Mouse (Mus musculus) heart, embryonic 12.5 days (tissue): Measurements from ENCODE around the gene Fam189a2. TPM values are rescaled to one million over a fixed set of nuclear protein-coding genes. Genes with fewer than 3 reads are reported as not detected.

Source experiments
- ATAC-seq: fragments of 200-750 bp; cut with Nextera tagmentation; 2 replicates; pipeline ENCODE4 v1.8.0; 2017; ENCODE audit warnings: moderate TSS enrichment, moderate library complexity; ENCODE audit not compliant: insufficient number of reproducible peaks, low FRiP score
- H3K27ac ChIP-seq: fragments of 300-500 bp; sonication (generic); 2 replicates; pipeline ENCODE4 v1.5.1; 2016; ENCODE audit warnings: mild to moderate bottlenecking, moderate library complexity; ENCODE audit not compliant: poor library complexity, severe bottlenecking
- H3K27me3 ChIP-seq: fragments of 300-500 bp; sonication (generic); replicated peaks from 2 replicates; pipeline ENCODE4 v1.6.1; 2016; ENCODE audit warnings: mild to moderate bottlenecking, moderate library complexity
- H3K36me3 ChIP-seq: fragments of 300-500 bp; sonication (generic); 2 replicates; pipeline ENCODE4 v1.6.1; 2016; ENCODE audit warnings: mild to moderate bottlenecking, moderate library complexity
- H3K4me1 ChIP-seq: fragments of 300-500 bp; sonication (generic); replicated peaks from 2 replicates; pipeline ENCODE4 v1.6.1; 2016; ENCODE audit warnings: mild to moderate bottlenecking
- H3K4me2 ChIP-seq: fragments of 300-500 bp; sonication (generic); 2 replicates; pipeline ENCODE4 v1.6.1; 2016; ENCODE audit warnings: mild to moderate bottlenecking, moderate library complexity
- H3K4me3 ChIP-seq: fragments of 300-500 bp; sonication (generic); 2 replicates; pipeline ENCODE4 v1.5.1; 2016; ENCODE audit warnings: mild to moderate bottlenecking
- H3K9ac ChIP-seq: fragments of 300-500 bp; sonication (generic); 2 replicates; pipeline ENCODE4 v1.6.1; 2016; ENCODE audit warnings: mild to moderate bottlenecking, moderate library complexity
- H3K9me3 ChIP-seq: fragments of 300-500 bp; sonication (generic); replicated peaks from 2 replicates; pipeline ENCODE4 v1.6.1; 2016; ENCODE audit warnings: mild to moderate bottlenecking, moderate library complexity
- WGBS: fragments of 180-500 bp; shearing (Covaris S2); methylation state at CpG from one replicate; pipeline ENCODE4 v1.1.7; 2016; 5-methylcytosine and 5-hydroxymethylcytosine counted together
- polyA plus RNA-seq: library from polyadenylated mRNA; unstranded; fragments of >200 nt; fragmentation: Nextera tagmentation; extraction: Ambion mirVana; gene quantifications from 2 replicates; pipeline ENCODE4 v1.2.1, GENCODE M21; 2016

The Fam189a2 gene
- polyA plus RNA-seq, 1 experiment from 2014 or later, result 4.8 TPM

DNA sequence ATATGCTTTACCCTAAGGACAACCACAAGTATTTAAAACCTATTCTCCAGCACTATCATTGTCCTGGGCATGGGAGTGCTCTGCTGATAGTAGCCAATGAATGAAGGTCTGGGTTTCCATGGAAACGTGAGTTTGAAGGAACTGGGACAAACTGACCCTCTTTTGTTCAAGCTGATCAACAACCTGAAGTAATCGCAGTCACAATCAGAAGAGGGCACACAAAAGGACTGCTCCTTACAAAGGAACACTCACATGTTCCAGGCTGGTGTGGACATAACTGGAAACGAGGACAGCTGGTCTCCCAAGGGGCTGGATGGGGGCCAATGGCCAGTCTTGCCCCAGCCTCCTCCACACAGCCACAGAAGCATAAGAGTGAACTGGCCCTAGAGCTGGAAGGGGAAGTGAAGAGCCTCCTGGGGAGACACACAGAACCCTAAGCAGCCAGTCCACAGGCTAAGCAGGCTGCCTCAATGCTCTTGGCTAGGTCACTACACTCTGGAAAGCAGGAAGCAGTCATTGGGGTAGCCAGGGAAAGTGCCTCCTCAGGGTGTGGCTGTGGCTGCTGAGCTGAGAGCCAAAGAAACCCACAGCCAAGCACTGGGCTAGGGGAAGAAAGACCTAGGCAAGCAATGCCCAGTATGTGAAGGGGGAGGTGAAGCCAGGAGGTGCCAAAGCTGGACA, 14.0 kb downstream of the Fam189a2 start:
- 41% methylated on average over 3 of the region's 3 CpGs for WGBS
- Histone ChIP-seq H3K9me3 (peaks cover 4% of the 10 kb centered on the region; the same call in 1 of the 2 replicates), H3K9ac (no peak overlapping the region), H3K4me3 (no peak overlapping the region), H3K4me2 (no peak overlapping the region), H3K36me3 (peaks cover 18% of the 10 kb centered on the region), H3K27me3 (no peaks in the 10 kb centered on the region), H3K4me1 (peaks cover 45% of the 10 kb centered on the region), H3K27ac (peak overlapping the region; percentile 84)
- ATAC-seq, result peak; percentile 36; the same call in 1 of the 2 replicates

- no peak overlapping the region for H3K9ac ChIP-seq
- H3K9me3 ChIP-seq, result peaks cover 4% of the 10 kb centered on the region; the same call in 1 of the 2 replicates
- no peak overlapping the region for H3K4me2 ChIP-seq
- peaks cover 41% of the 10 kb centered on the region for H3K4me1 ChIP-seq
- peaks cover 16% of the 10 kb centered on the region for H3K36me3 ChIP-seq
- H3K27ac ChIP-seq, result no peak overlapping the region
- WGBS, result 75% methylated on average over 3 of the region's 3 CpGs
- H3K4me3 ChIP-seq, result no peak overlapping the region
- ATAC-seq, result no peak
- H3K27me3 ChIP-seq, result no peaks in the 10 kb centered on the region
Measured at GRCm38 (mm10) chr19:24013241-24013640, 17.6 kb downstream of the Fam189a2 start.

DNA sequence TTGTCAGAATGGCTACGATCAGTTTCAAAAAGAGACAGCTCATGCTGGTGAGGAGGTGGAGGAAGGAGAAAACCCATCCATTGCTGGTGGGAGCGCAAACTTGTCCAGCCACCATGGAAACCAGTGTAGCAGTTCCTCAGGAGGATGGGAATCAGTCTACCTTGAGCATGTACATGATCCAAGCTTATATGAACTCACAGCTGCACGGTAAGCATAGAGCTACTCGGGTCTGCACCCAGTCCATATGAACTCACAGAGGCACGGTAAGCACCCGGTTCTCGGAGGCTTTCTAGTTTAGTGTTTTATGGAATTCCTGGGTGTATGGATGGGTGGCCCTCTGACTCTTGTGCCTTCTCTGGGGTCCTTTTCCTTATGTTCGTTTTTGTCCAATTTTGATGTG, 18.3 kb downstream of the Fam189a2 start:
- peaks cover 16% of the 10 kb centered on the region for H3K36me3 ChIP-seq
- no peak overlapping the region for H3K9ac ChIP-seq
- ATAC-seq, result no peak
- peaks cover 4% of the 10 kb centered on the region; the same call in 1 of the 2 replicates for H3K9me3 ChIP-seq
- peaks cover 40% of the 10 kb centered on the region for H3K4me1 ChIP-seq
- no peaks in the 10 kb centered on the region for H3K27me3 ChIP-seq
- H3K27ac ChIP-seq, result no peak overlapping the region
- WGBS, result 93% methylated on average over 8 of the region's 8 CpGs
- no peak overlapping the region for H3K4me2 ChIP-seq
- no peak overlapping the region for H3K4me3 ChIP-seq

- WGBS, result 38% methylated on average over 4 of the region's 4 CpGs
- H3K27ac ChIP-seq, result peak overlapping the region; percentile 68
Measured at GRCm38 (mm10) chr19:24007638-24008360, 23.0 kb downstream of the Fam189a2 start.

DNA sequence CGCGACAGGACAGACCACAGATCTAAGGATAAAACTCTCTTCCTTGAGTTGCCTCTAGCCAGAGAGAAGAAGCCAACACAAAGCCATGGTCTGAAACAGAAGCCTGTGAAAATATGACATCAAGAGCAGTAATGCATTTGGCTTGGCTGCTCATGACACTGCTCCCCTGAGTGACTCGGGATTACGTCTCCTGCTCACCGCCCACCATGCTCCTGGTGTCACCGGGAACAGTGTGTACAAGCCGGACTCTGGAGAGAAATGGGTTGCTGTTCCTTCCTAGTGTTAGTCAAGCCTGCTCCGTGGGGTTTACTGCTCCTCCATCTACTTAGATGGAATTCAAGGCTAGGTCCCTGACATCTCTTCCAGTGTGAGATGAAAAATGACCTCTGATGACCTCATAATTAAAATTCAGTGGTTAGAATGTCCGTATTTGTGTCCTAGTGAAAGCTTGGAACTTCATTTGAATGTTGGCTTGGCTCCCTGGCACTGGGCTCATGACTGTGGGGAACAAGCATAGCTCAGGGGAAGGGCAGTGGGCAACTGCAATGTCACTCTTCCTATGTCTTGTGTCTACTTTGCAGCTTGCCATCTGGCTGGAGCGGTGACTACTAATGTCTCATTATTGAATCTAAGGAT, 23.7 kb downstream of the Fam189a2 start:
- Histone ChIP-seq H3K27me3 (no peaks in the 10 kb centered on the region), H3K9ac (no peak overlapping the region; the same call in 1 of the 2 replicates), H3K4me3 (no peak overlapping the region), H3K27ac (peak overlapping the region; percentile 68), H3K4me1 (peaks cover 26% of the 10 kb centered on the region), H3K4me2 (peak overlapping the region; percentile 15; the same call in 1 of the 2 replicates), H3K36me3 (0 out of 2 replicates have a peak, but pooled peaks cover 5% of the 10 kb centered on the region), H3K9me3 (no peaks in the 10 kb centered on the region; the same call in 1 of the 2 replicates)
- no peak; the same call in 1 of the 2 replicates for ATAC-seq
- WGBS, result 84% methylated on average over 10 of the region's 10 CpGs

More at GRCm38 (mm10) chr19:24007638-24008360, 23.0 kb downstream of the Fam189a2 start:
- Histone ChIP-seq H3K4me2 (peak overlapping the region; percentile 15; the same call in 1 of the 2 replicates), H3K27me3 (no peaks in the 10 kb centered on the region), H3K9me3 (peaks cover 4% of the 10 kb centered on the region; the same call in 1 of the 2 replicates), H3K36me3 (peaks cover 9% of the 10 kb centered on the region; the same call in 1 of the 2 replicates), H3K4me3 (no peak overlapping the region), H3K9ac (no peak overlapping the region; the same call in 1 of the 2 replicates), H3K4me1 (peaks cover 26% of the 10 kb centered on the region)
- ATAC-seq, result no peak

DNA sequence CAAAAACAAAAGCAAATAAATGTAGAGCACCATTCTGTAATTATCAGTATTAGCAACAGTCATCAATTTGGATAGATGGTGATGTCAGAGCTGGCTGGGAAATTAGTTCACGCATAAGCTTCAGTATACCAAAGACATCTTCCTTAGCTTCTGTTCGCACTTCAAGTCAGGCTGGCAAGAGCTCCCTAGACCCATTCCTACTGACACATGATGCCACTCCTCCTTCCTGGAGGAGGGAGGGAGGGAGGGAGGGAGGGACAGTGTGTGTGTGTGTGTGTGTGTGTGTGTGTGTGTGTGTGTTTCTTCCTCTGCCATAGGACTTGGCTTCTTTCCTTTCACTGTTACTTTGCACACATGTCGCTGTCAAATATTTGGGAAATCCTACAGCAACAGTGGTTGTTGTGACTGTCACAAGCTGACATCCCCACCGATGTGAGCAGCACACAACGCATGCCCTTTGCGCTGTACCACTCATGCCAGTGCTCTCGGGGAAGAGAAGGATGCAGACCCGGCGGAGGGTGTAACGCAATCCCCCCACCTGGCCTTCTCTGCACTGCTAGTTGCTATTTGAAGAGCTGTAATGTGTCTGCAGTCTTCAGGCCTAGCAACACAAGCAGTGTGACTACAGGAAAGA, 34.9 kb downstream of the Fam189a2 start:
- no peaks in the 10 kb centered on the region for H3K27me3 ChIP-seq
- no peak overlapping the region for H3K27ac ChIP-seq
- 71% methylated on average over 10 of the region's 10 CpGs for WGBS
- no peak overlapping the region for H3K4me3 ChIP-seq
- H3K36me3 ChIP-seq, result peaks cover 3% of the 10 kb centered on the region
- peaks cover 24% of the 10 kb centered on the region for H3K4me1 ChIP-seq
- peak overlapping the region; percentile 60; the same call in 1 of the 2 replicates for H3K9ac ChIP-seq
- no peaks in the 10 kb centered on the region for H3K9me3 ChIP-seq
- ATAC-seq, result no peak
- no peak overlapping the region for H3K4me2 ChIP-seq

DNA sequence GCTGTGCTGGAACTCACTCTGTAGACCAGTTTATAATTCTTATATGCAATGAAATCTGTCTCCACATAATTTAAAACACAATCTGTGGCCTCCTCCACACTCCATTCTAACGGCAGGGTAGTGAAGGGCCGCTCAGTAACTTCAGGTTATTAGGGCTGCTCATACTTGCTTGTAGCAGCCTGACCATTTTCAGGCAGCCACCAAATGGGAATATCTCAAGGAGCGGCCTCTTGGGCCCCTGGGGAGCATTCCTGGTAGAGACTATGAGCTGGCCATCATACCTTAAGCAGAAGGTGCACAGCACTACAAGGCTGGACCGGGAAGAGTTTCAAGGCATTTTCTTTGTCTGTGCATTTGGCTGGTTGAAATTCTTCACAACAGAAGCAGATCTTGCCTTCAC, 42.7 kb downstream of the Fam189a2 start:
- no peak for ATAC-seq
- no peak overlapping the region for H3K9ac ChIP-seq
- H3K36me3 ChIP-seq, result peaks cover 28% of the 10 kb centered on the region
- H3K4me3 ChIP-seq, result no peak overlapping the region
- H3K9me3 ChIP-seq, result no peaks in the 10 kb centered on the region
- WGBS, result 79% methylated on average over 4 of the region's 4 CpGs
- H3K4me1 ChIP-seq, result peaks cover 30% of the 10 kb centered on the region
- H3K27me3 ChIP-seq, result no peaks in the 10 kb centered on the region
- H3K4me2 ChIP-seq, result no peak overlapping the region
- H3K27ac ChIP-seq, result no peak overlapping the region

DNA sequence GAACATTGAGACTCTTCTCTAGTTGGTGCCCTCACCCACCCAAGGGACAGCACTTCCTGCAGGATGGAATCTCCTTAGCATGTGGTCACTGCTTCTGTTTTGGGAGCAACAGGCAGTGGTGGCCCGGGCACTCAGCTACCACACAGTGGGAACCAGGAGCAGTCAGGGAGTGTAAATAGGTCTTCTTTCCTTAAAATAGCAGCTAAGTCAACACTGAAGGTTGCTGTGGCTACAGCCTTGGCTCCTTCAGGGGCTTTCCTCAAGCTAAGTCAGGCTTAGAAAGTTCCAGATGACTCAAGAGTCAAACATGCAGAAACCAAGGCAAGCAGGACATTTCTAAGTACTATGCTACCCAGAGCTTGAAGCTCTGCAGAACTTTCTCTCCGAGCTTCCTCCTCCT, 43.5 kb downstream of the Fam189a2 start:
- Histone ChIP-seq H3K9me3 (no peaks in the 10 kb centered on the region), H3K27me3 (no peaks in the 10 kb centered on the region), H3K4me2 (no peak overlapping the region), H3K36me3 (peaks cover 34% of the 10 kb centered on the region), H3K4me3 (no peak overlapping the region), H3K27ac (peak overlapping the region; percentile 49; the same call in 1 of the 2 replicates), H3K9ac (no peak overlapping the region), H3K4me1 (peaks cover 33% of the 10 kb centered on the region)
- WGBS, result 28% methylated on average over 2 of the region's 2 CpGs
- ATAC-seq, result no peak

DNA sequence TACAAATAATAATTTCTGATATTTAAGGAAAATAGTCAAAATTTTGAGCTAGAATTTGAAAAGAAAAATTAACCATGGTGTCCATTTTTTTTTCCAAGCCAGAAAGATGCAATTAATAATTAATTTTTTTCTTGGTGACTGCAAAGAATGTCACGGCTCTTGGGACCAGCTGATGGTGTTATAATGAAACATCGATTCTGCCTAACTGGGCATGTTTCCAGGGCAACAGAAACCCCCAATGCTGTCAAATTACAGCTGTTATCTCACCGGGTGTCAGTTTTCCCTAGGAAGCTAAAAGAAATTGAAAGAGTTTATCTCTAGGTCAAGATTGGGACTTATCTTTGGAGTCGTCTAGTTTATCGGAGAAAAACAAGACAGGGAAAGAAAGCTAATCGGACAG, 46.6 kb downstream of the Fam189a2 start:
- Histone ChIP-seq H3K4me2 (no peak overlapping the region), H3K27ac (no peak overlapping the region), H3K36me3 (peaks cover 39% of the 10 kb centered on the region), H3K27me3 (no peaks in the 10 kb centered on the region), H3K9me3 (no peaks in the 10 kb centered on the region), H3K4me3 (no peak overlapping the region), H3K9ac (no peak overlapping the region), H3K4me1 (peaks cover 21% of the 10 kb centered on the region)
- WGBS, result 36% methylated on average over 6 of the region's 6 CpGs
- no peak for ATAC-seq

- no peaks in the 10 kb centered on the region for H3K27me3 ChIP-seq
- no peak overlapping the region for H3K4me2 ChIP-seq
- no peaks in the 10 kb centered on the region for H3K9me3 ChIP-seq
- no peak for ATAC-seq
- peaks cover 6% of the 10 kb centered on the region for H3K4me1 ChIP-seq
- no peak overlapping the region for H3K27ac ChIP-seq
- H3K4me3 ChIP-seq, result no peak overlapping the region
- H3K36me3 ChIP-seq, result peaks cover 59% of the 10 kb centered on the region
- WGBS, result 61% methylated on average over 3 of the region's 3 CpGs
- H3K9ac ChIP-seq, result no peak overlapping the region
Measured at GRCm38 (mm10) chr19:23980598-23980997, 50.2 kb downstream of the Fam189a2 start.
